ENCODE assay signal across 8 mouse cellular contexts in genomic region chr9:40730701-40731590, GRCm38 (mm10). TPM values are rescaled to one million over a fixed set of nuclear protein-coding genes. Genes with fewer than 3 reads are reported as not detected.
DNase-seq lines count a peak whose midpoint lies in the region; ATAC-seq lines count a peak whose summit lies in the region.

No protein-coding gene starts in this region.

- peak overlapping the region; percentile 83 for H3K27ac ChIP-seq in hindbrain, embryonic 15.5 days (replicated peaks)
- H3K27ac ChIP-seq in limb, embryonic 11.5 days (replicated peaks; ENCODE audit: low read depth, low read length), result peak overlapping the region; percentile 98

- H3K9me3 ChIP-seq in hindbrain, embryonic 15.5 days, result no peaks in the 10 kb centered on the region
- H3K9me3 ChIP-seq in limb, embryonic 11.5 days (ENCODE audit: control insufficient read depth, low read length), result no peaks in the 10 kb centered on the region

- peak overlapping the region; percentile 35 for H3K4me3 ChIP-seq in hindbrain, embryonic 15.5 days
- H3K4me3 ChIP-seq in limb, embryonic 11.5 days (ENCODE audit: low read depth, low read length), result peak overlapping the region; percentile 30

- H3K36me3 ChIP-seq in hindbrain, embryonic 15.5 days, result no peaks in the 10 kb centered on the region
- no peaks in the 10 kb centered on the region for H3K36me3 ChIP-seq in limb, embryonic 11.5 days (ENCODE audit: control insufficient read depth, insufficient read depth, low read length)

- H3K27me3 ChIP-seq in hindbrain, embryonic 15.5 days, result no peaks in the 10 kb centered on the region
- no peaks in the 10 kb centered on the region for H3K27me3 ChIP-seq in limb, embryonic 11.5 days (ENCODE audit: control insufficient read depth, insufficient read depth, low read length)

- peak overlapping the region; percentile 74 for H3K4me2 ChIP-seq in hindbrain, embryonic 15.5 days
- peak overlapping the region; percentile 51 for H3K4me2 ChIP-seq in limb, embryonic 11.5 days (ENCODE audit: low read depth, severe bottlenecking)

- peaks cover 11% of the 10 kb centered on the region for H3K4me1 ChIP-seq in hindbrain, embryonic 15.5 days (replicated peaks)
- peaks cover 9% of the 10 kb centered on the region; the same call in 1 of the 2 replicates for H3K4me1 ChIP-seq in limb, embryonic 11.5 days (ENCODE audit: control insufficient read depth, insufficient read depth, low read length)

- ATAC-seq in frontal cortex, adult (ENCODE audit: low TSS enrichment), result peak; percentile 74
- peak; percentile 59 for ATAC-seq in hindbrain, embryonic 15.5 days (ENCODE audit: low FRiP score, low read depth)
- peak; percentile 92 for ATAC-seq in limb, embryonic 11.5 days (ENCODE audit: insufficient number of reproducible peaks, low FRiP score, low TSS enrichment, low read depth)

- peak overlapping the region; percentile 48 for H3K9ac ChIP-seq in hindbrain, embryonic 15.5 days
- H3K9ac ChIP-seq in limb, embryonic 11.5 days (ENCODE audit: low read length), result peak overlapping the region; percentile 44

- DNase-seq in frontal cortex, postnatal 25 days (ENCODE audit: low spot score in 2 of 2), result no peak
- DNase-seq in cerebellum, postnatal 14 days, result peak; percentile 65 to 81
- DNase-seq in gastrocnemius, postnatal 10 days, result peak; percentile 71
- peak; percentile 95 for DNase-seq in limb, embryonic 11.5 days (ENCODE audit: low spot score)
- DNase-seq in mesoderm, embryonic 11.5 days (ENCODE audit: low read depth, low spot score), result peak; percentile 92
- peak; percentile 54 for DNase-seq in skeletal muscle tissue, adult 2 months (ENCODE audit: low read depth, low spot score)

- WGBS in hindbrain, embryonic 15.5 days, result under 1% methylated on average over 35 of the region's 35 CpGs
- WGBS in limb, embryonic 11.5 days, result under 1% methylated on average over 35 of the region's 35 CpGs

RNA-seq across cellular contexts. Expression of gene Clmp, which starts 45.2 kb away (rescaled TPM):
- total RNA-seq in gastrocnemius, postnatal 10 days (2021), result 10 to 100 TPM; 11.3 to 16.1 TPM
- 48.4 and 51.1 TPM in 2 replicates for polyA plus RNA-seq in hindbrain, embryonic 15.5 days (2015; fragmentation: Nextera tagmentation; extraction: Ambion mirVana)
- polyA plus RNA-seq in limb, embryonic 11.5 days (2014; fragmentation: Nextera tagmentation; extraction: Ambion mirVana), result 62.7 and 65.3 TPM in 2 replicates

Comparison
In these comparisons a context has a peak if more than half of its experiments do, and no peak if none do; other contexts are left out.
1. DNase-seq: peak in cerebellum, postnatal 14 days (2 of 2), gastrocnemius, postnatal 10 days (single experiment), limb, embryonic 11.5 days (single experiment), mesoderm, embryonic 11.5 days (single experiment) and skeletal muscle tissue, adult 2 months (single experiment); none in frontal cortex, postnatal 25 days (0 of 2).
2. Peak in every context shown above with its lines, with median percentiles within 50 percentile points of each other: ATAC-seq.